Mouse (Mus musculus) adrenal gland, adult 2 months (tissue): ENCODE results near the gene Isl1. TPM values are rescaled to one million over a fixed set of nuclear protein-coding genes. Genes with fewer than 3 reads are reported as not detected.

Experiments
- DNase-seq: peaks from one replicate; pipeline ENCODE4 v3.0.0; 2021
- long read RNA-seq: library from polyadenylated mRNA; stranded (forward); transcript quantifications from one replicate; pipeline ENCODE4 v2.0.0, GENCODE M21; 2021
- polyA plus RNA-seq: library from polyadenylated mRNA; depleted of rRNA; stranded (reverse); fragments of >200 nt; gene quantifications from 2 replicates; pipeline ENCODE4 v1.2.3, GENCODE M21; 2012; rRNA removed
- total RNA-seq, 2 experiments: library from RNA; stranded (reverse); gene quantifications; 2 replicates each; pipeline ENCODE4 v1.2.3; 2021

Gene Isl1
- total RNA-seq = 1 to 10 TPM; 3.2 to 5.9 TPM
- polyA plus RNA-seq = 2.6 and 9.9 TPM in 2 replicates
- long read RNA-seq, transcript Isl1-201 (6 exons, 2,516 nt) = major isoform, 5 of 6 reads
- long read RNA-seq, partial matches to known transcripts = 0 of 6 reads
- long read RNA-seq, other reads (novel, unspliced or antisense) = 0 of 6 reads

- peak; percentile 81 for DNase-seq
Measured at GRCm38 (mm10) chr13:116309584-116310462, at the start of gene Isl1. Gene Isl1 (minus strand): TSS chr13:116309689.

GRCm38 (mm10) chr13:116335763-116336162 is 26.3 kb upstream of the Isl1 start:
- no peak for DNase-seq

GRCm38 (mm10) chr13:116313636-116314530 is 4.4 kb upstream of the Isl1 start:
- DNase-seq = no peak

- DNase-seq = no peak
Measured at GRCm38 (mm10) chr13:116311871-116312720, 2.6 kb upstream of the Isl1 start.

- no peak for DNase-seq
Measured at GRCm38 (mm10) chr13:116311011-116311410, 1.5 kb upstream of the Isl1 start.

- DNase-seq = no peak
Measured at GRCm38 (mm10) chr13:116310463-116310765, 925 bp upstream of the Isl1 start.

- DNase-seq = no peak
Measured at GRCm38 (mm10) chr13:116308933-116309583, 431 bp downstream of the Isl1 start.

- DNase-seq = no peak
Measured at GRCm38 (mm10) chr13:116308121-116308932, 1.2 kb downstream of the Isl1 start.

- DNase-seq = no peak
Measured at GRCm38 (mm10) chr13:116306591-116306990, 2.9 kb downstream of the Isl1 start.

GRCm38 (mm10) chr13:116305721-116306120 is 3.8 kb downstream of the Isl1 start:
- DNase-seq = no peak

- DNase-seq = no peak
Measured at GRCm38 (mm10) chr13:116304713-116305470, 4.6 kb downstream of the Isl1 start.

GRCm38 (mm10) chr13:116303766-116304165 is 5.7 kb downstream of the Isl1 start:
- no peak for DNase-seq

GRCm38 (mm10) chr13:116302861-116303260 is 6.6 kb downstream of the Isl1 start:
- DNase-seq = no peak

- no peak for DNase-seq
Measured at GRCm38 (mm10) chr13:116301706-116302105, 7.8 kb downstream of the Isl1 start.

GRCm38 (mm10) chr13:116299241-116299640 is 10.2 kb downstream of the Isl1 start:
- no peak for DNase-seq

GRCm38 (mm10) chr13:116298641-116299170 is 10.8 kb downstream of the Isl1 start:
- DNase-seq = no peak

- no peak for DNase-seq
Measured at GRCm38 (mm10) chr13:116298001-116298400, 11.5 kb downstream of the Isl1 start.

- DNase-seq = no peak
Measured at GRCm38 (mm10) chr13:116297048-116297811, 12.3 kb downstream of the Isl1 start.
